Mouse (Mus musculus) heart, postnatal 10 days (tissue): Measurements from ENCODE around the gene H2-Q7. TPM values are rescaled to one million over a fixed set of nuclear protein-coding genes. Genes with fewer than 3 reads are reported as not detected.
"Not testable (repeated sequence)": the region's sequence is repeated elsewhere in the genome, so short reads cannot be mapped to it uniquely, and the experiment has no call there.

Experiments
- DNase-seq, 2 experiments: peaks; one replicate each; pipeline ENCODE4 v3.0.0; 2021
- intact Hi-C: fragments of 180-260 bp; cut with DNase I; formaldehyde crosslinking; loops from one replicate; pipeline ENCODE4 v1.15.1; 2025
- total RNA-seq, 2 experiments: library from RNA; stranded (reverse); gene quantifications; 2 replicates each; pipeline ENCODE4 v1.2.3; 2021

The H2-Q7 gene
- 1 to 10 TPM; 1.2 to 1.3 TPM for total RNA-seq

- peak; percentile 84 to 89 for DNase-seq
- intact Hi-C loops: not testable (repeated sequence)
Observed at GRCm38 (mm10) chr17:35438885-35439284, at the start of gene H2-Q7. Gene H2-Q7 (plus strand): TSS chr17:35439155.

GRCm38 (mm10) chr17:35389796-35390195 is 49.2 kb upstream of the H2-Q7 start:
- DNase-seq, intact Hi-C loops: not testable (repeated sequence)

- intact Hi-C loops: not testable (repeated sequence)
Observed at GRCm38 (mm10) chr17:35392671-35393070, 46.3 kb upstream of the H2-Q7 start.

GRCm38 (mm10) chr17:35393864-35394800 is 44.8 kb upstream of the H2-Q7 start:
- DNase-seq, intact Hi-C loops: not testable (repeated sequence)

More at GRCm38 (mm10) chr17:35392671-35393070, 46.3 kb upstream of the H2-Q7 start:
- not testable (repeated sequence) for DNase-seq

GRCm38 (mm10) chr17:35396956-35397355 is 42.0 kb upstream of the H2-Q7 start:
- intact Hi-C loops, DNase-seq: not testable (repeated sequence)

- intact Hi-C loops, DNase-seq: not testable (repeated sequence)
Observed at GRCm38 (mm10) chr17:35413057-35413456, 25.9 kb upstream of the H2-Q7 start.

GRCm38 (mm10) chr17:35415273-35416129 is 23.5 kb upstream of the H2-Q7 start:
- intact Hi-C loops, DNase-seq: not testable (repeated sequence)

GRCm38 (mm10) chr17:35418772-35419171 is 20.2 kb upstream of the H2-Q7 start:
- intact Hi-C loops: no loop called here
- DNase-seq: no peak

GRCm38 (mm10) chr17:35419564-35419963 is 19.4 kb upstream of the H2-Q7 start:
- DNase-seq, intact Hi-C loops: not testable (repeated sequence)

- intact Hi-C loops: not testable (repeated sequence)
- peak in 1 of 2 experiments; percentile 42 for DNase-seq
Observed at GRCm38 (mm10) chr17:35420206-35420810, 18.6 kb upstream of the H2-Q7 start.

GRCm38 (mm10) chr17:35421331-35421730 is 17.6 kb upstream of the H2-Q7 start:
- DNase-seq, intact Hi-C loops: not testable (repeated sequence)

GRCm38 (mm10) chr17:35422360-35422759 is 16.6 kb upstream of the H2-Q7 start:
- intact Hi-C loops, DNase-seq: not testable (repeated sequence)

GRCm38 (mm10) chr17:35423131-35423810 is 15.7 kb upstream of the H2-Q7 start:
- intact Hi-C loops: not testable (repeated sequence)

GRCm38 (mm10) chr17:35424106-35424505 is 14.8 kb upstream of the H2-Q7 start:
- DNase-seq, intact Hi-C loops: not testable (repeated sequence)

More at GRCm38 (mm10) chr17:35423131-35423810, 15.7 kb upstream of the H2-Q7 start:
- not testable (repeated sequence) for DNase-seq

GRCm38 (mm10) chr17:35424624-35425416 is 14.1 kb upstream of the H2-Q7 start, which contains the start of gene H2-Q6:
Gene H2-Q6 (plus strand): TSS chr17:35424850.
- intact Hi-C loops: not testable (repeated sequence)
- DNase-seq: peak; percentile 29 to 67

- DNase-seq, intact Hi-C loops: not testable (repeated sequence)
Observed at GRCm38 (mm10) chr17:35425474-35425873, 13.5 kb upstream of the H2-Q7 start.

GRCm38 (mm10) chr17:35428883-35429282 is 10.1 kb upstream of the H2-Q7 start:
- intact Hi-C loops, DNase-seq: not testable (repeated sequence)

- intact Hi-C loops, DNase-seq: not testable (repeated sequence)
Observed at GRCm38 (mm10) chr17:35430671-35431070, 8.3 kb upstream of the H2-Q7 start.

GRCm38 (mm10) chr17:35432167-35432566 is 6.8 kb upstream of the H2-Q7 start:
- intact Hi-C loops, DNase-seq: not testable (repeated sequence)
